Mouse (Mus musculus) myocyte (in vitro differentiated cells): ENCODE measurements at regions not wholly inside any gene's neighbourhood (a gene's known extent, or its start where the extent isn't known, plus 50 kb on each side); places are given as distances from the start of the nearest gene placed in this dataset.

ENCODE experiments used
- H3K27me3 ChIP-seq: one replicate; pipeline ENCODE4 v1.6.1; 2011; ENCODE audit not compliant: control insufficient read depth, insufficient read depth, insufficient read length
- H3K36me3 ChIP-seq: one replicate; pipeline ENCODE4 v1.6.1; 2011; ENCODE audit not compliant: control insufficient read depth, insufficient read depth
- H3K4me2 ChIP-seq: one replicate; pipeline ENCODE4 v1.6.1; 2011; ENCODE audit warnings: low read depth, control low read depth
- H3K4me3 ChIP-seq: one replicate; pipeline ENCODE4 v1.5.1; 2011; ENCODE audit warnings: mild to moderate bottlenecking, control low read depth, moderate library complexity
- H3K79me2 ChIP-seq: one replicate; pipeline ENCODE4 v1.6.1; 2011; ENCODE audit not compliant: control insufficient read depth, insufficient read depth
- H3ac ChIP-seq: one replicate; pipeline ENCODE4 v1.6.1; 2011; ENCODE audit not compliant: control insufficient read depth, insufficient read length
- CEBPB ChIP-seq: IDR thresholded peaks from 2 replicates; pipeline ENCODE4 v1.6.1; 2011; ENCODE audit warnings: mild to moderate bottlenecking, moderate library complexity; ENCODE audit not compliant: poor library complexity, insufficient read depth, severe bottlenecking
- E2F4 ChIP-seq: IDR thresholded peaks from one replicate; pipeline ENCODE4 v1.6.1; 2011; ENCODE audit warnings: mild to moderate bottlenecking, control low read depth, moderate library complexity; ENCODE audit not compliant: insufficient read depth
- MAX ChIP-seq: IDR thresholded peaks from one replicate; pipeline ENCODE4 v1.6.1; 2011; ENCODE audit warnings: low read depth, mild to moderate bottlenecking, control low read depth
- MYOD1 ChIP-seq, 3 experiments: IDR thresholded peaks; one replicate each; pipeline ENCODE4 v1.6.1; 2011; ENCODE audit warnings: control low read depth in 2 of 3, low read depth in 2 of 3, mild to moderate bottlenecking in 2 of 3, moderate library complexity in 1 of 3; ENCODE audit not compliant: insufficient read length in 2 of 3, control insufficient read depth in 1 of 3
- MYOG ChIP-seq, 3 experiments: IDR thresholded peaks; one replicate each; pipeline ENCODE4 v1.6.1; 2011; ENCODE audit warnings: control low read depth in 2 of 3, low read depth in 2 of 3, mild to moderate bottlenecking in 2 of 3; ENCODE audit not compliant: insufficient read length in 2 of 3, control insufficient read depth in 1 of 3, insufficient read depth in 1 of 3
- POLR2A ChIP-seq: IDR thresholded peaks from one replicate; pipeline ENCODE4 v1.6.1; 2011; ENCODE audit warnings: low read depth, mild to moderate bottlenecking, control low read depth, moderate library complexity; ENCODE audit not compliant: insufficient read length
- POLR2AphosphoS2 ChIP-seq: IDR thresholded peaks from one replicate; pipeline ENCODE4 v1.6.1; 2011; ENCODE audit warnings: low read depth, control low read depth; ENCODE audit not compliant: insufficient read length
- REST ChIP-seq: IDR thresholded peaks from one replicate; pipeline ENCODE4 v1.6.1; 2011; ENCODE audit warnings: mild to moderate bottlenecking, control low read depth, moderate library complexity; ENCODE audit not compliant: insufficient read depth, insufficient read length
- SRF ChIP-seq: IDR thresholded peaks from one replicate; pipeline ENCODE4 v1.6.1; 2011; ENCODE audit warnings: low read depth; ENCODE audit not compliant: control insufficient read depth, insufficient read length
- TCF12 ChIP-seq: IDR thresholded peaks from one replicate; pipeline ENCODE4 v1.6.1; 2011; ENCODE audit warnings: mild to moderate bottlenecking, control low read depth; ENCODE audit not compliant: poor library complexity, insufficient read depth, severe bottlenecking
- TCF3 ChIP-seq: IDR thresholded peaks from one replicate; pipeline ENCODE4 v1.6.1; 2011; ENCODE audit warnings: low read depth, control low read depth; ENCODE audit not compliant: insufficient read length
- USF1 ChIP-seq: IDR thresholded peaks from one replicate; pipeline ENCODE4 v1.6.1; 2011; ENCODE audit warnings: low read depth, mild to moderate bottlenecking, control low read depth, moderate library complexity

GRCm38 (mm10) chr4:72511220-72511619 is 310.5 kb upstream of the Tle1 start:
- H3K27me3 ChIP-seq = no peaks in the 10 kb centered on the region
- H3ac ChIP-seq = no peak overlapping the region
- H3K4me3 ChIP-seq = no peak overlapping the region
- H3K36me3 ChIP-seq = no peaks in the 10 kb centered on the region
- H3K4me2 ChIP-seq = no peak overlapping the region
- TF ChIP-seq MYOG (IDR thresholded peaks at IDR 0.05; ENCODE audit: control insufficient read depth in 1 of 3, insufficient read depth in 1 of 3, insufficient read length in 2 of 3, low read depth in 2 of 3) = no peak
- TF ChIP-seq E2F4 = no peak
- no peak for TF ChIP-seq POLR2A
- no peak for TF ChIP-seq SRF
- no peak for TF ChIP-seq MYOD1 (IDR thresholded peaks at IDR 0.05; ENCODE audit: control insufficient read depth in 1 of 3, insufficient read length in 2 of 3, low read depth in 2 of 3)
- TF ChIP-seq CEBPB = no peak
- no peak for TF ChIP-seq REST
- no peak for TF ChIP-seq TCF12
- TF ChIP-seq USF1 = no peak
- no peak for TF ChIP-seq MAX
- no peak for TF ChIP-seq TCF3
- TF ChIP-seq POLR2AphosphoS2 = no peak
- no peaks in the 10 kb centered on the region for H3K79me2 ChIP-seq

- no peak overlapping the region for H3K4me3 ChIP-seq
- H3K79me2 ChIP-seq = no peaks in the 10 kb centered on the region
- no peak overlapping the region for H3ac ChIP-seq
- no peaks in the 10 kb centered on the region for H3K36me3 ChIP-seq
- no peak for TF ChIP-seq POLR2AphosphoS2
- TF ChIP-seq MAX = no peak
- TF ChIP-seq E2F4 = no peak
- no peak for TF ChIP-seq REST
- no peak for TF ChIP-seq MYOD1 (IDR thresholded peaks at IDR 0.05; ENCODE audit: control insufficient read depth in 1 of 3, insufficient read length in 2 of 3, low read depth in 2 of 3)
- no peak for TF ChIP-seq TCF12
- no peak for TF ChIP-seq TCF3
- no peak for TF ChIP-seq POLR2A
- TF ChIP-seq SRF = no peak
- no peak for TF ChIP-seq CEBPB
- no peak for TF ChIP-seq MYOG (IDR thresholded peaks at IDR 0.05; ENCODE audit: control insufficient read depth in 1 of 3, insufficient read depth in 1 of 3, insufficient read length in 2 of 3, low read depth in 2 of 3)
- no peak for TF ChIP-seq USF1
- H3K4me2 ChIP-seq = no peak overlapping the region
- no peaks in the 10 kb centered on the region for H3K27me3 ChIP-seq
Observed at GRCm38 (mm10) chr4:72481748-72482147, 281.0 kb upstream of the Tle1 start.

DNA sequence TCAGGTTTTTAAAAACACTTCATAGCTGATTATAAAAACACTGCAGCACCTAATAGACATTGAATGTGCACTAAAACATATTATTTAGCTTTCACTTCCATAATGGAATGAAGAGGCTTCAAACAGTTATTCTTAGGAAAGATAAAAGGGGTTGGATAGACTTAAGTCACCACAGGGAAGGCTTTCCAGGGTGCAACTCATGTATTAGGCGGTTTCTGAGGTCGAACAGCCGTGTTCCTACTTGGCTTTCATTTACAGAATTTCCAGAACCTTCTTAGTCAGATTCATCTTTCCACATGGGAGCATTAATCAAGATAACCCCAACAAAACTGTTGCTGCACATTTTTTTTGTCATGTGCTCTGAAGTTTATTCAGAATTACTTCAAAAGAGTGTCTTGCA is 279.8 kb upstream of the Tle1 start:
- TF ChIP-seq MYOG (IDR thresholded peaks at IDR 0.05; ENCODE audit: control insufficient read depth in 1 of 3, insufficient read depth in 1 of 3, insufficient read length in 2 of 3, low read depth in 2 of 3) (no peak), REST (no peak), TCF3 (no peak), MAX (no peak), SRF (no peak), POLR2A (no peak), MYOD1 (IDR thresholded peaks at IDR 0.05; ENCODE audit: control insufficient read depth in 1 of 3, insufficient read length in 2 of 3, low read depth in 2 of 3) (no peak), CEBPB (no peak), TCF12 (no peak), USF1 (no peak), E2F4 (no peak), POLR2AphosphoS2 (no peak)
- H3K79me2 ChIP-seq = no peaks in the 10 kb centered on the region
- H3K4me2 ChIP-seq = no peak overlapping the region
- no peaks in the 10 kb centered on the region for H3K27me3 ChIP-seq
- no peak overlapping the region for H3K4me3 ChIP-seq
- H3K36me3 ChIP-seq = no peaks in the 10 kb centered on the region
- H3ac ChIP-seq = no peak overlapping the region

- Histone ChIP-seq H3ac (no peak overlapping the region), H3K27me3 (no peaks in the 10 kb centered on the region), H3K79me2 (no peaks in the 10 kb centered on the region), H3K36me3 (no peaks in the 10 kb centered on the region), H3K4me2 (no peak overlapping the region), H3K4me3 (no peak overlapping the region)
- TF ChIP-seq SRF (no peak), CEBPB (no peak), TCF3 (no peak), MYOG (IDR thresholded peaks at IDR 0.05; ENCODE audit: control insufficient read depth in 1 of 3, insufficient read depth in 1 of 3, insufficient read length in 2 of 3, low read depth in 2 of 3) (no peak), MYOD1 (IDR thresholded peaks at IDR 0.05; ENCODE audit: control insufficient read depth in 1 of 3, insufficient read length in 2 of 3, low read depth in 2 of 3) (no peak), USF1 (no peak), REST (no peak), POLR2A (no peak), MAX (no peak), POLR2AphosphoS2 (no peak), TCF12 (no peak), E2F4 (no peak)
Observed at GRCm38 (mm10) chr4:72469236-72469875, 268.6 kb upstream of the Tle1 start.
